Mouse (Mus musculus) thymus, postnatal 10 days (tissue): Measurements from ENCODE around the gene Gm21117.
"Not testable (repeated sequence)": the region's sequence is repeated elsewhere in the genome, so short reads cannot be mapped to it uniquely, and the experiment has no call there.

Experiments used
- DNase-seq, 2 experiments: peaks; one replicate each; pipeline ENCODE4 v3.0.0; 2021; ENCODE audit warnings: low spot score in 2 of 2

Gm21117 gene

GRCm38 (mm10) chrY:51124920-51125319, at the start of gene Gm21117:
Gene Gm21117 (plus strand): TSS chrY:51125220.
- DNase-seq: not testable (repeated sequence)
